Mouse (Mus musculus) retina, postnatal 7 days (tissue): ENCODE results near the gene Six4.
"Not testable (repeated sequence)": the region's sequence is repeated elsewhere in the genome, so short reads cannot be mapped to it uniquely, and the experiment has no call there.

Experiments used
- DNase-seq: peaks from one replicate; pipeline ENCODE4 v3.0.0-alpha.2; 2012; ENCODE audit warnings: low read depth, low spot score

Six4 gene

DNA sequence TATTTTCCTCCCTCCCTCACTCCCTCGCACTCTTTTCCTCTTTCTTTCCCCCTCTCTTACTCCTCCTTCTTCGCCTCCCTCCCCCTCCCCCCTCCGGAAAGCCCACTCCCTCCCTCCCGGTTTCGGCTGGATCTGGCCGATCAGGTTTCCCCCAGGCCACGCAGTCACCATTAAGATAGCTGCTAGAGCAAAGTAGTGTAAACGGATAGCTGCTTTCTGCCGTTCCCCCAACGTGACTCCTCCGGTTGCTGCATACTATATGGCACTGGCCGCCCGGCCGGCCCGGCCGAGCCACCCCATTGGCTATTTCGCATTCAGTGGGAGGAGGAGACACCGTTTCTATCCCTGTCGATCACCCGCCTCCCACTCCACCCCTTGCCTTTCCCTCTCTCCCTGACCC, at the start of gene Six4:
TSS of gene Six4 (minus strand) at position 261 of the 400 bp plus-strand sequence.
- DNase-seq = peak; percentile 32

DNA sequence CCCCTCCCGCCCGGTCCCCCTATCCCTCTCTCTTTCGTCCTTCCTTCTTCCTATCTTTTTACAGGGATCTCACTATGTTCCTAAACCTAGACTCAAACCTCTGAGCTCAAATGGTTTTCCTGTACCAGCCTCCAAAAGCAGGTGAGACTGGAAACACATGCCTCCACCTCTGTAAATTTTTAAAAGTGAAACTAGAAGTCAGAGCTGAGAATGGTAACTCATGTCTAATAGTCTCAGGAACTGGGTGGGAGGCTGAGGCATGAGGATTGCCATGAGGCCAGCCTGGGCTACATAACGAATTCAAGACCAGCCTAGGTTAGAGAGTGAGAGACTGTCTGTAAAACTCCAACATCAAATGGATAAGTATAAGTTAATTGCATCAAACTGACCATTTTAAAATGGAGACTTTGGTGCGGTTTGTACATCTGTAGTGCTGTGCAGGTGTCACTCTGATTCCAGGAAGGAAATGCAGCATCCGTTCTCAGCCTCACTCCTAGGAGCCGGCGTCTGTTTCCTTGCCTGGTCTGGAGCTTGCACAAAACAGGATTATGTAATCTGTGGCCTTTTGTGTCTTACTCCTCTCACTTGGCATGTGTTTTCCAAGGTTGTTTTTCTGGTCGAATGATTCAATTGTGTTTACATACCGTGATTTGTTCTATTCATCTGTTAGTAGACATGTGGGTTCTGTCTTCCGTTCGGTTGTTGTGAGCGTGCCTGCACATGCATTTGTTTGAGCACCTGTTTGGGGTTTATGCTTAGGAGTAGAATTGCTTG, 49.3 kb upstream of the Six4 start:
- DNase-seq = no peak

DNA sequence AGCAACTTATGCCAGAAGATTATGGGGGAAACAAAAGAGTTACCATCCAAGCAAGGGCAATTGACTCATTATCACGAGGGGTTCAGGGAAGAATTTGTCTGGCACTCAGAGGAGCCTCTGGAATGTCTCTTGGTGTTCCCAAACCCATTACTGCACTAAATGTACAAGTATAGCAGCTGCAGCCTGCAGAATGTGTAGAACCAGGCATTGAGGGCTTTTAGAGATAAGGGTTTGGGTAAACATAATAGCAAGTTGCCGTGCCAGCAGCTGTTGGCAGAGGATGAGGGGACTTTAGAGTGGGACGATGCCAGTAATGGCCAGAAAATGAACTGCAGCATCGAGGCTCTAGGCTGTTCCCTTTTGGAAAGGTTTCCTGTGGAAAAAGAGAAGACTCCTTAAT, 47.1 kb upstream of the Six4 start:
- no peak for DNase-seq

DNA sequence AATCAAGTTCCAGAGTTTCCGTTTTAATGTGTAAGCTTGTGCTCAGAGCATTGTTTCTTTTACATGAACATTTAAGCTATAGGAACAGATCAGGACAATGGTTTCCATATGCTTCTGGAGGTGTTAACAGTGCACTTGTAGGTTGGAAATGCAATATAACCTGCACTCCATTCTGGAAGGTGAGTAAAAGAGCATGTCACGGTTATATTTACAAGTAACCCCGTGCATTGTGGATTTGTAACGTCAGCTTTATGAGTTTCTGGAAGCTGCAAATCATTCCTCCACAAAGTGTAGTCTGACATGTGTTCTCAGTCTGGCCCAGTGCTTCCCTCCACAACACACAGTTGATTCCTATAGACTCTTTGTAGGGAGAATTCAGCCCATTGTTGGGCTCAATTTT, 40.9 kb upstream of the Six4 start:
- DNase-seq = no peak

DNA sequence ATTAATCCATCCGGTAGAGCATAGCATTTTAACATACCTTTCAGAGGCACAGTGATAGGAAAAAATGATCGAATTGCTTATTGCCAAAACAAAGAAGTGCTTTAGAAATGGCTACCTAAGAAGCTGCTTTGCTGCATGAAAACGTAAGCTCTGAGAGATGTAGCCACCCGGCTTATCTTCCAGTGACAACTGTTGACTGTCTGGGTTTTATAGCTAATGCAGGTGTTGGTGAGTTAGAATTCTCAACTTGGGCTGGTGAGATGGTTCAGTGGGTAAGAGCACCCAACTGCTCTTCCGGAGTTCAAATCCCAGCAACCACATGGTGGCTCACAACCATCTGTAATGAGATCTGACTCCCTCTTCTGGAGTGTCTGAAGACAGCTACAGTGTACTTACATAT, 37.8 kb upstream of the Six4 start:
- DNase-seq = not testable (repeated sequence)

DNA sequence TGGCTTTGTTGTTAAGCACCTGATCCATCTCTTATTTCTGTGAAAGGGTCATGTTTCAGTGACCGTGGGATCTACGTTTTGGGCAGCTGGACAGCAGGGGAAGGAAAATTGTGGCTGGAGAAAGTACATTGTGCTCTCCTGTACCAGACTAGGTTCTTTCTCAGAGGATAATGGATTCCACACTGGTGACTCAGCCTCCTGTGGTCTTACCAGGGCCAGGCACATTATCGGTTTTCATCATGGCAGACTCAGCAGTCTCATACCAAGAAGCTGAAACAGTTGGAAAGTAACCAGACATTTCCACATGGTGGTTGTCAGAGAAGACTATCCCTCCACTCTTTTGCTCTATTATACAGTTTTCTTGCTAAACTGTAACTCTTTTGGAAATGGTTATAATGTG, 34.0 kb upstream of the Six4 start:
- no peak for DNase-seq

DNA sequence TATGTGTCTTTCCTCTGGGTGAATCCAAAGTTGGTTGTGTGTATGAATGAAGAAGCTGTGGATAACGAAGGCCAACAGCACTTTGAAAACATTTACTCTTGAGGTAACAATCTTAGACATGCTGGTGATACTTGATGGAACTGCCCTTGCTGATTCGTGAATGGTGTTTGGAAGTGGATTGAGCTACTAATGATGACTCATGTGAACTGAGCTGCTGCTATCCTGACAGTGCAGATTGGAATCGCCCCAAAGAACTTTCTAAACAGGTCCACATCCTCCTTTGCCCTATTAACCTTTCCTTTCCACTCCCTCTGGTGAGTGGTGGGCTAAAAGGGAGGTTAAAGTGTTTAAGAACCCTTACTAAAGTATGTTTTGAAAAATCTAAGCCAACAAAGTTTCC, 27.5 kb upstream of the Six4 start:
- DNase-seq = no peak

DNA sequence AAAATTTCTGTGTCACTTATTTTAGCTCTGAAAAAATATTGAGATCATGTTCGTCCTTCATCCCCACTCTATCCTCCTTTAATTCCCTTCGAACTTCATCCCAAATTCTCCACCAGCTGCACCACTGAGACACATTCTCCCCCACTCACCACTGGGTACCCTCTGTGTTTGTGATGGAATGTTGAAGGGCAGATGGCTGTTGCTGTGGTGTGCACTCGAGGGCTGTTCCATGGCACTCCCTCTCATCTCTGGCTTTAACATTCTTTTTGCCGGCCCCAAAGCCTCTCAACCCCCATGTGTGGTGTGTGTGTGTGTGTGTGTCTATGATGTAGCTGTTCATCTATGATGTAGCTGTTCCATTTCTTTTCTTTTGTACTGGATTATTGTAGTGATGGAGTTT, 12.0 kb upstream of the Six4 start:
- DNase-seq = no peak

DNA sequence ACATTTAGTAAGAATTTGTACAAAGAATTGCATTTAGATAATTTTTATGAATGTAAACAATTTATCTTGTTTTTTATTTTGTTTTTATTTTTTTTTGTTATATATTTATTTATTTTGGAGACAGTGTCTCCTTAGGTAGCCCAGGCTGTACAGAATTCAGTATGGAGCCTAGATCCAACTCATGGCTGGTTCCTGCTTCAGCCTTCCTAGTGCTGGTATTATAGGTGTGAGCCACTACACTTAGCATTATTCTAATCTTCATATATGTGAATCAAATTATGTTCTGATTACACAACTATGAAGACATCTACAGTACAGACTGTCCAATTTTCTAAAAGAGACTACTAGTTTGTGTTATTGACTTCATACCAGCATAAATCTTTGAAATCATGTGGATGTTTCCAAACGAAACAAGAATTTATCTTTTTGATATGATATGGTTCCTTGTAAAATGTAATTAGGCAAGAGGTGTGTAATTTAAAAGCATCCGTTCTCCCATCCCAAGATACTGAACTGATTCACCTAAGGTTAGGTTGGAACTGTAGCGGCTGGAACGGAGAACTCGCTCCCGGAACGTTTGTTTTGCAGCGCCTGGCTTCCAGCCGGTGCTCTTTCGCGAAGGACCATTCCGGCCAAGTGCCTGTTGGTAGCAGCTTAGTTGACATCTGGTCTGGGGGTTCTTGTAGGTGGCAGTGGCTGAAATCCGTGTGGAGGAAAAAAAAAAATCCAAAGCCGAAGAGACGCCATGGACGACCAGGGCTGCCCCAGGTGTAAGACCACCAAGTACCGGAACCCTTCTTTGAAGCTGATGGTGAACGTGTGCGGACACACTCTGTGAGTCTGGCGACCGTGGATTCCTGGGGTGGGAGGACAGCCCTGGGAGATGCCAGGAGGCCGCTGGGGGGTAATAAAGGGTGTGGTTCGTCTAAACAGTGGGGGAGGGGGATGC, 10.1 kb upstream of the Six4 start, which contains the start of gene Mnat1:
TSS of gene Mnat1 (plus strand) at position 625 of the 949 bp plus-strand sequence.
- DNase-seq = peak; percentile 74

DNA sequence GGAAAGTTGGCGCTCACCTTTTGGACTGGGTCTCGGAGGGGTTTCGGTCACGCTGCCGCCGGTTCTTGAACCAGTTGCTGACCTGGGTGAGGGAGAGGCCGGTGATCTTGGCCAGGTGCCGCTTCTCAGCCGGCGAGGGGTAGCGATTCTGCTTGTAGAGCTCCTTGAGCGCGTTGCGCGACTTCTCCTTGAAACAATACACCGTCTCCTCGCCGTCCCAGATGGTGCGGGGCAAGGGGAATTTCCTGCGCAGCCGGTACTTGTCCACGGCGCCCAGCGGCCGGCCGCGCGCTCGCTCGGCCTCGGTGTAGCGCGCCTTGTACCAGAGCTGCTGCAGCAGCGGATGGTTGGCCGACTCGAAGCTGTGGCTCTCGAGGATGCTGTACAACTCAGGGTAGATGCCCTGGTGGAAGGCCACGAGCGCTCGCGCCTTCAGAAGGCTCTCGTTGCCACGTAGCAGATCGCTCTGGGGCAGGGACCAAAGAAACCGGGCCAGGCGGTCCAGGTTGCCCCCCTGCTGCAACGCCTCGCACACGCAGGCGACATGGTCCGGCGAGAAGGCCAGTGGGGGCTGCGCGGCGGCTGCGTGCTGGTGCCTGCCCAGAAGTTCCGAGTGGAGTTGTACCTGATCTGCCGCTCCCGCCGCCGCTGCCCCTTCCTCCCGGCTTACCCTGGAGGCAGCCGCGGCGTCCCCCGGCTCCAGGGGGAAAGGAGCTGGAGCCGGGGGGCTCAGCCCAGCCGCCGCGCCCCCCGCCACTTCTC, 749 bp downstream of the Six4 start:
- no peak for DNase-seq

DNA sequence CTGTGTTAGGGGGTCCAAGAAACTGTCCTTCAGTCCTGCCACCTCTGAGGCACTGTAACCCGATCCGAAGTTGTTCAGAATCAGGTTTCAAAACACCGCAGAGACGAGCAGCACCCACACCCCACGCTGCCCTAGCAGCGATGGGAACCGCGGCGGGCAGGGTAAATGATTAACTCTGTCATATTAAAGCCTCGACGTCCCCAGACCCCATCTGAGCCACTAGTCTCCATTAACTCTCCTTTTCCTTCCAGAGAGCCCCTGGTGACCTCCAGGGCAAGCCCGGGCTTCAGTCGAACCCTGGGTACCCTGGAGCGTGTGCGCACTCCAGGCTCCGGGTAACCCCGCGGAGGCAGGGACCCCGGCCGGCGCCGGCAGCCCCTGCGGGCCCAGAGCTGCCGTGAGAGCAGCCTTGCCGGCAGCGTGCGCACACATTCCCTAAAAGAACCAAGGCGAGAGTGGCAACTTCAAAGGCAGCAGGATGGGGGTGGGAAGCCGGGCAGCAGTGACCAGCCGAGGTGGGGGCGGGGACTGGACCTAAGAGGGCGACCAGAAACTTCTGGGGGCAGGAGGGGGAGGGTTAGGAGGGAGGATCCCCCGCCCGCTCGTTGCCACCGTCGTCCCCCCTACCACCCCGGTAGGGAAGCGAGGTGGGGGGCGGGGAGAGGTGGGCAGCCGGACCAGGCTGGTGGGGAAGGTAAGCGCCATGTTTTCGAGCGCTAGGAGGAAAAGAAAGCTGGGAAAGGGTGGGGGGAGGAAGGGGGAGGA, 1.5 kb downstream of the Six4 start:
- DNase-seq = no peak

DNA sequence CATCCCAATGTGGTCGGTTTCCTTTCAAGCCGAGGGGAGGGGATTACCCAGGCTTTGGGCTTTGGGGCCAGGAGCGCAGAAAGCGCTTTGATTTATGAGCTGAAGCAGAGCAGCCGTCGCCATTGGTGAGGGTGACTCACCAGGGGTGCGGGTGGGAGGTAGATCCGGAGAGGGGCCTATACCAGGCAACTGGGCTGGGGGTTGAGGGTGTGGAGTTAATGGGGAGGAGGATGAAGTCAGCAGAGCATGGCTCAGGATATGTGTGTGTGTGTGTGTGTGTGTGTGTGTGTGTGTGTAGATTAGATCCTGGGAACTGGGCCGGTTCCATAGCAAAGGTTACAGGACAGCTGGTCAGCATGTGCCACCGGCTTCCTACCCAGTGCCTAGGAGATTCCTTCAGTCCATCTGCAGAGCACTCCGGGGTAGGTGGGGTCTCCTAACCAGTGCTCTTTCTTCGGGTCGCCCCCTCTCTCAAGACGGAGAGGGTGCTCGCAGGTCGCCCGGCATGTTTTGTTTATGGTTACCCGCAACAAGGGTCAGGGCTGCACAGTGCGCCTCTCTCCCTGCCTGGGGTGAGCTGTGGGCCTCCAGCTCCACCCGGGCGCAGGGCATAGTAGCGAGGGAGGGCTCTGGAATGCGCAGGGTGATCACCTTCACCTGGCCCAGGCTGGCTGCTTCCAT, 2.7 kb downstream of the Six4 start:
- DNase-seq = no peak

DNA sequence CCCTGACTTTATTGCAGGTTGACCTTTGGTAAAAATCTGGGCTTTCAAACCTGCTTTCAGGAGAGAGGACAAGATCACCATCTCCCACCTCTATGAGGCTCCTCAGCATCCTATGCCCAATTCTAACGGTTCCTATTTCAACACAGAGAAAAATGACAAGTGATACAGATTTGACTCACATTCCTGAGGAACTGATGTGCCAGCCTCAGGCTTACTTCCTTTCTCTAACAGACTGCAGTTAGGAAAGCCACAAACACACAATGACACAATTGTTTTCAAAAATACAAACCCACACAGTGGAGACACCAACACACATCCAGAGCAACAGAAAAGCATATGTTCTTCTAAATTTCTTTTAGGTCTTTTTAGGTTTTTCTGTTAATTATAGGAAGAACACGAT, 5.4 kb downstream of the Six4 start:
- DNase-seq = no peak

DNA sequence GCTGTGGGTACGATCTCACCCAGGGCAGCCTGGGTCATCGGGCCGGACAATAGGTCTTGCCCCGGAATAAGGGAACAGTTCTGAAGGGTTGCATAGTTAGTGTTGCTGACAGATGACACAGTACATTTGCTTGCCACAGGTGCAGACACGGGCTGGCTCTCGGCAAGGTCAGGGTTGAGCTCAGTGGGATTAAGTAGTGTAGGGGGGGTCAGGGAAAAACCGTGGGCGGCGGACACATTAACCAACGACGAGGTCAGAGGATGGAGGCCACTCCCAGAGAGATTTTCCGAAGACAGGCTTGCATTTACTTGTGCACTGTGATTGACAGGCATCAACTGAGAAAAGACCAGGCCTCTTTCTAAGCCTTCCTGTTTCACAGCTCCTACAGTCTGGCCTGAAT, 9.5 kb downstream of the Six4 start:
- DNase-seq = no peak

DNA sequence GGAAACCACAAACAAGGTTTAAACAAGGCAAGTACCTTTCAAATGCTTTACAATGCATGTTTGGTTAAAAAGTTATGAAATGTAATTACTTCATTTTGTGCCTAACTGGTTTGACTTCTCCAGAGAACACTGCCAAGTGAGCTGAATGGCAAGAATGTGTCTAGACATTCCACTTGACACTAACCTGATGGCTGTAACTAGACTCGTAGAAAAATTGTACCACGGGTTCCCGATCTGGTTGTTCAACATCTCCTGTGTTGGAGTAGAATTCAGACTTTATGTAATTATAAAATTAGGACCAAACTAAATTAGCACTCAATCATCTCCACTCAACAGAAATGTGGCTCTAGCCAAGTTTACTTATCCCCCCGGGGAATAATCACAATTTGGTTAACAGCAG, 14.7 kb downstream of the Six4 start:
- DNase-seq = no peak

DNA sequence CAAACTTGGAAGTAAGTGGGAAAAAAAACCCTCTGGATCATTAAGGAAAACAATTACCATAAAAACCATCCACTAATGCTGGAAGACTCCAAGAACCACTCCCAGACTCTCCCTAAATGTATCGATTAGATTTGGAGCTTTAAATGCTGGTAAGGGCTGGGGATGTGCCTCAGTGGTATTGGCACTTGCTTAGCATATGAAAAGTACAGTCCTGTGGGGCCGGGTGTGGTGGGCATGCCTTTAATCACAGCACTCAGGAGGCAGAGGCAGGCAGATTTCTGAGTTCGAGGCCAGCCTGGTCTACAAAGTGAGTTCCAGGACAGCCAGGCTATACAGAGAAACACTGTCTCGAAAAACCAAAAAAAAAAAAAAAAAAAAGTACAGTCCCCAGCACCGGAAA, 17.1 kb downstream of the Six4 start:
- DNase-seq = not testable (repeated sequence)

DNA sequence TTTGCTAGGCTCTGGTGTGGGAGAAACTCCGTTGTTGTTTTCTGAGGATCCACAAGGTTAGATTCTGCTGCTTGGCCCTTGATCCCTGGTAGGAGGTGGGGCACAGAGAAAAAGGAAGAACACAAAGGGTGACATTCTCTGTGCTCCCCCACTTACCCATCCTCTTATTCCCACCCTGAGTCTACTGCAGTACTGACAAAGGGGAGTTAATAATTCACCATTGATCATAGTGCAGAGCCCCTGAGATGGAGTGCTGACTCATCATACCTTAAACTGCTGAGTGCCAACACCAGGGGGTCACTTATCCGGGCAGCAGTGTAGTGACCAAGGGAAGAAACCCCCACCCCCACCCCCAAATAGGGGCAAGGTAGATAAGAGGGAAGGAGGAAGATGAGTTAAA, 18.7 kb downstream of the Six4 start:
- DNase-seq = no peak

DNA sequence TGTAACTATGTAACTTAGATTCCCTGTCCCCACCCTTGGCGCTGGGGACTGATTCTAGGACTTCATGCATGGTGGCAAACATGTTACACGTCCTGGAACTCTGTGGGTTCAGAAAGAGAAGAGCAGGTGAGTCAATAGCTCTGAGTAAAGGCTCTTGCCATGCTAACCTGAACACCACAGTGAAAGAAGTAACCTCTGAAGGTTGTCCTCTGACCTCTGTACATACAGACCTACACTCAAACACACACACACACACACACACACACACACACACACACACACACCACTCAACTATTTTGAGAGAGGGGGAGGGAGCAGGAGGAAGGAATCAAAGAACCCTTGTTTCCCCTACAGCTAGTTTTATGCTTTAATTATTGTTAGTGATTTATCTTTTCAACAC, 19.1 kb downstream of the Six4 start:
- DNase-seq = no peak

DNA sequence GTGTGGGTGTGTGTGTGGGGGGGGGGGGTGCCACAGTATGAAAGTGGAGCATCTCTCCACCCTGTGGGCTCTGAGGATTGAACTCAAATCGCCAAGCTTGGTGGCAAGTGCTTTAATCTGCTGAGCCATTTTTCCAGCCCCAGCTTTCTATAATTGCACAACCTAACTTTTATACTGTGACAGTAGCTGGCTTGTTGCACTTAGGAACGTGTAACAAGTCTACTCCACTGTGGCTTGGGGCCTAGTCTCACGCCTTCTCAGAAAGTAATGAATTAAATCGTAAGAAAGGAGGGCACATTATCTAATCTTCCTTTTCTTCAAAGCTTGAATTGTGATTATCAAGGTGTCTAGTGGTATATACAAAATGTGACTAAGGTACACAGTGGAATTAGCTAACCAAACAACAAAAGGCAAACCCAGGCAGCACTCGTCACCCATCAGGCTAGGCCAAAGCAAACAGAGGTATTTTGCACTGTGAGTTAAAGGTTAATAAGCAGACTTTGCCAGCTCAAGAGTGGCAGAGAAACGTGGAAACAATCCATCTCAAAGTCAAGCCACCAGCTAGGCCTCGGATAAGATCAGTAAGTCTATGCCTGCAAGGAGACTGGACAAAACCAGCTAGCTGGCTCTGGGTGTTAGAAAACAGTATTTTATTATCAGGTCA, 22.5 kb downstream of the Six4 start:
- no peak for DNase-seq

DNA sequence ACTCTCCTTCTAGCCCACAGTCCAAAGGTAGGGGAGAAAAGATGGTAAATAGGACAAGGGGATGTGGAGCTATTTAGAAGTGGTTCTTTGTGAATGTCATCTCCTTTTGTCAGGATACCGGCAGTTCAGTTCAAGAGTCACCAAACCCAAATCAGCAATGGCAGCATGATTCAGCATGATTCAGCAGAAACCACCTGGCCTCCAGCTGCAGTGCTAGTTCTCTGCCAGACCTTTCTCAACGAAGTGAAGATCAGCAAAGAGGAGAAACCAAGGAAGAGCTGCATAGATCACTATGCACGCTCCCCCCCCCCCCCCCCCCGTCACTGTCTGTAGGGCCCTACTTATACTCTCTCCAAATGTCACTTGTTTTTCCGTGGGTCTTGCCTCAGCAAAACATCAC, 24.3 kb downstream of the Six4 start:
- DNase-seq = no peak
